8 mouse cellular contexts compared by ENCODE assay signal in genomic region chr4:34880921-34881650, GRCm38 (mm10). TPM values are rescaled to one million over a fixed set of nuclear protein-coding genes. Genes with fewer than 3 reads are reported as not detected.
DNase-seq lines count a peak whose midpoint lies in the region; ATAC-seq and TF ChIP-seq lines count a peak whose summit lies in the region.

No protein-coding gene starts in this region.

- H3K27ac ChIP-seq in lung, embryonic 16.5 days (ENCODE audit: low read length) = no peak overlapping the region
- no peak overlapping the region for H3K27ac ChIP-seq in embryonic fibroblast, embryonic 13.5 days (ENCODE audit: insufficient read depth, low read length)
- no peak overlapping the region for H3K27ac ChIP-seq in limb, embryonic 14.5 days (replicated peaks; ENCODE audit: low read depth, low read length)
- H3K27ac ChIP-seq in stomach, embryonic 16.5 days (ENCODE audit: low read length) = no peak overlapping the region

- DNase-seq in lung, postnatal 25 days (ENCODE audit: low spot score) = no peak
- no peak for DNase-seq in limb, embryonic 14.5 days (ENCODE audit: low spot score)
- no peak for DNase-seq in gastrocnemius, postnatal 14 days
- no peak for DNase-seq in thymus, adult 18-20 months
- no peak for DNase-seq in layer of hippocampus, postnatal 14 days (ENCODE audit: low spot score in 2 of 2)

- no peak for TF ChIP-seq POLR2A in embryonic fibroblast, embryonic 13.5 days (IDR thresholded peaks at IDR 0.05; ENCODE audit: low read depth, low read length)
- no peak for TF ChIP-seq POLR2A in limb, embryonic 14.5 days (IDR thresholded peaks at IDR 0.05; ENCODE audit: borderline replicate concordance, extremely low read depth, insufficient read depth, insufficient read length)

- no peak for TF ChIP-seq CTCF in embryonic fibroblast, embryonic 13.5 days (IDR thresholded peaks at IDR 0.05; ENCODE audit: borderline replicate concordance, insufficient read depth, low read length)

- ATAC-seq in lung, embryonic 16.5 days (ENCODE audit: low read depth) = no peak
- ATAC-seq in limb, embryonic 14.5 days (ENCODE audit: low FRiP score, low read depth) = no peak
- ATAC-seq in stomach, embryonic 16.5 days (ENCODE audit: insufficient read depth, low FRiP score) = no peak

- peak overlapping the region; percentile 91 for H3K4me3 ChIP-seq in lung, embryonic 16.5 days (ENCODE audit: low read length)
- H3K4me3 ChIP-seq in embryonic fibroblast, embryonic 13.5 days (ENCODE audit: insufficient read depth, low read length) = peak overlapping the region; percentile 24
- H3K4me3 ChIP-seq in limb, embryonic 14.5 days (replicated peaks; ENCODE audit: low read length) = peak overlapping the region; percentile 96
- H3K4me3 ChIP-seq in stomach, embryonic 16.5 days (replicated peaks; ENCODE audit: low read length) = peak overlapping the region; percentile 67

- H3K36me3 ChIP-seq in lung, embryonic 16.5 days (ENCODE audit: control insufficient read depth, insufficient read depth, low read length) = peaks cover 5% of the 10 kb centered on the region; the same call in 1 of the 2 replicates
- no peaks in the 10 kb centered on the region for H3K36me3 ChIP-seq in limb, embryonic 14.5 days (ENCODE audit: control insufficient read depth, insufficient read depth, low read length)
- H3K36me3 ChIP-seq in stomach, embryonic 16.5 days (ENCODE audit: control insufficient read depth, insufficient read depth, low read length) = no peaks in the 10 kb centered on the region

- peak overlapping the region; percentile 90 for H3K4me2 ChIP-seq in lung, embryonic 16.5 days (ENCODE audit: low read depth, low read length)
- H3K4me2 ChIP-seq in limb, embryonic 14.5 days (replicated peaks; ENCODE audit: low read depth, low read length, severe bottlenecking) = peak overlapping the region; percentile 55
- H3K4me2 ChIP-seq in stomach, embryonic 16.5 days (ENCODE audit: low read depth, low read length) = peak overlapping the region; percentile 76

- H3K9me3 ChIP-seq in lung, embryonic 16.5 days (ENCODE audit: control insufficient read depth, low read length) = no peaks in the 10 kb centered on the region
- no peaks in the 10 kb centered on the region for H3K9me3 ChIP-seq in limb, embryonic 14.5 days (ENCODE audit: control insufficient read depth, low read length)
- H3K9me3 ChIP-seq in stomach, embryonic 16.5 days (replicated peaks; ENCODE audit: control insufficient read depth, low read length) = no peaks in the 10 kb centered on the region

- H3K4me1 ChIP-seq in lung, embryonic 16.5 days (replicated peaks; ENCODE audit: control insufficient read depth, insufficient read depth, low read length) = peaks cover 21% of the 10 kb centered on the region
- no peaks in the 10 kb centered on the region for H3K4me1 ChIP-seq in embryonic fibroblast, embryonic 13.5 days (ENCODE audit: control insufficient read depth, insufficient read depth, low read length)
- H3K4me1 ChIP-seq in limb, embryonic 14.5 days (ENCODE audit: control insufficient read depth, insufficient read depth, low read length) = peaks cover 9% of the 10 kb centered on the region
- H3K4me1 ChIP-seq in stomach, embryonic 16.5 days (ENCODE audit: control insufficient read depth, insufficient read depth, low read length) = peaks cover 14% of the 10 kb centered on the region

- intact Hi-C loops in gastrocnemius, postnatal 14 days (cut with DNase I; ENCODE audit: low total_unique reads) = no loop called here

- 86% methylated on average over 10 of the region's 10 CpGs for WGBS in lung, embryonic 16.5 days
- WGBS in limb, embryonic 14.5 days = 88% methylated on average over 10 of the region's 10 CpGs
- 82% methylated on average over 10 of the region's 10 CpGs for WGBS in stomach, embryonic 16.5 days

- no peaks in the 10 kb centered on the region for H3K27me3 ChIP-seq in lung, embryonic 16.5 days (ENCODE audit: control insufficient read depth, insufficient read depth, low read depth, low read length)
- no peaks in the 10 kb centered on the region for H3K27me3 ChIP-seq in limb, embryonic 14.5 days (ENCODE audit: control insufficient read depth, insufficient read depth, low read length)
- no peaks in the 10 kb centered on the region for H3K27me3 ChIP-seq in stomach, embryonic 16.5 days (ENCODE audit: control insufficient read depth, insufficient read depth, low read length)

- no peak overlapping the region for H3K9ac ChIP-seq in lung, embryonic 16.5 days (ENCODE audit: low read length)
- 0 out of 2 replicates have a peak overlapping the region, but pooled peaks have one; percentile 100 for H3K9ac ChIP-seq in limb, embryonic 14.5 days (ENCODE audit: low read depth, low read length, severe bottlenecking)
- no peak overlapping the region for H3K9ac ChIP-seq in stomach, embryonic 16.5 days (ENCODE audit: low read length)

RNA-seq across cellular contexts. Expression of gene Zfp292, which starts 1.7 kb away (rescaled TPM):
- 16.2 and 16.5 TPM in 2 replicates for polyA plus RNA-seq in lung, embryonic 16.5 days (2015; fragmentation: Nextera tagmentation; extraction: Ambion mirVana)
- 16.6 and 21.7 TPM in 2 replicates for polyA plus RNA-seq in embryonic fibroblast, embryonic 13.5 days (2011; ENCODE audit: insufficient read length, low read depth, missing spikeins)
- 10.3 and 11.9 TPM in 2 replicates for polyA plus RNA-seq in limb, embryonic 14.5 days (2012; rRNA removed)
- 23.2 and 27.3 TPM in 2 replicates for polyA plus RNA-seq in limb, embryonic 14.5 days (2014; fragmentation: Nextera tagmentation; extraction: Ambion mirVana)
- 14.0 and 14.8 TPM in 2 replicates for polyA plus RNA-seq in stomach, embryonic 16.5 days (2015; fragmentation: Nextera tagmentation; extraction: Ambion mirVana)
- total RNA-seq in gastrocnemius, postnatal 14 days (2021) = 1 to 10 TPM; 8.6 to 8.8 TPM
- 10 to 100 TPM; 23.8 to 25.3 TPM for total RNA-seq in layer of hippocampus, postnatal 14 days (2021)

RNA-seq across cellular contexts. Expression of gene Cga, which starts 12.5 kb away (rescaled TPM):
- polyA plus RNA-seq in lung, embryonic 16.5 days (2015; fragmentation: Nextera tagmentation; extraction: Ambion mirVana) = not detected in 2 replicates
- polyA plus RNA-seq in embryonic fibroblast, embryonic 13.5 days (2011; ENCODE audit: insufficient read length, low read depth, missing spikeins) = not detected in 2 replicates
- not detected in 2 replicates for polyA plus RNA-seq in limb, embryonic 14.5 days (2012; rRNA removed)
- not detected in 2 replicates for polyA plus RNA-seq in limb, embryonic 14.5 days (2014; fragmentation: Nextera tagmentation; extraction: Ambion mirVana)
- polyA plus RNA-seq in stomach, embryonic 16.5 days (2015; fragmentation: Nextera tagmentation; extraction: Ambion mirVana) = not detected in 2 replicates
- total RNA-seq in gastrocnemius, postnatal 14 days (2021) = not detected
- not detected for total RNA-seq in layer of hippocampus, postnatal 14 days (2021)

Comparison
In these comparisons a context has a peak if more than half of its experiments do, and no peak if none do; other contexts are left out.
1. H3K4me3 ChIP-seq: peak in every context shown above with its lines; median percentile 96 in limb, embryonic 14.5 days; 91 in lung, embryonic 16.5 days; 67 in stomach, embryonic 16.5 days; 24 in embryonic fibroblast, embryonic 13.5 days.